Mouse (Mus musculus): Measurements from ENCODE around the gene Irgm1. TPM values are rescaled to one million over a fixed set of nuclear protein-coding genes. Genes with fewer than 3 reads are reported as not detected.
A peak's percentile ranks its signal among the peaks of the same experiment; 100 is the strongest.

Irgm1 gene
- polyA plus RNA-seq, 1 experiment from 2014 or later, result 6.7 TPM

DNA sequence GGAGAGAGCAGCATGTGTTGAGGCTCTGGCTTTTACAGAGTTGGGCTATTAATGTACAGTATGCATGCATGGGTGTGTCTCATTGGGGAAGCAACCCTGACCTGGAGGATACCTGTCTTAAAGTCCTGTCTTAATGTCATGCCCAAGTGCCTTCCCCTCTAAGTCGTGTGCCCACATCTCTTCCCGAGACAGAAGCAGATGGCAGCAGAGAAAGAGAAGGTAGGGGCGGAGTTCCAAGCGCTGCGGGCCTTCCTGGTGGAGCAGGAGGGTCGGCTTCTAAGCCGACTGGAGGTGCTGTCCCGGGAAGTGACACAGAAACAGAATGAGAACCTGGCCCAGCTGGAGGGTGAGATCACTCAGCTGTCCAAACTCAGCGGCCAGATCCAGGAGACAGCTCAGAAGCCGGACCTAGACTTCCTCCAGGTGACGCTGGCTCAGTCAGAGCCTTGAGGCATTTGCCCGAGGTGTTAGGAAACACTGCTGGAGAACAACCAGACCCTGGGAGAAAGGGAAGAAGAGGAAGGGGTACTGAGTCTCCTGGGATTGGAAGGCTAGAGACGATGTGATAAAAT lies 26.2 kb downstream of the Irgm1 start:
- Histone ChIP-seq H3K4me1 (ENCODE audit: insufficient read depth) (no peaks in the 10 kb centered on the region), H3K4me3 (ENCODE audit: low read depth, low read length) (no peak overlapping the region), H3K27me3 (ENCODE audit: insufficient read depth, low read length) (no peaks in the 10 kb centered on the region), H3K9me3 (ENCODE audit: low read depth, low read length) (no peaks in the 10 kb centered on the region), H3K9ac (no peak overlapping the region), H3K4me2 (0 out of 2 replicates have a peak overlapping the region, but pooled peaks have one; percentile 16), H3K36me3 (ENCODE audit: insufficient read depth) (no peaks in the 10 kb centered on the region), H3K27ac (ENCODE audit: low read depth) (no peak overlapping the region)
- TF ChIP-seq CTCF (IDR thresholded peaks at IDR 0.05; ENCODE audit: low read depth), result no peak
- DNase-seq, result no peak
- WGBS, result 15% methylated on average over 13 of the region's 13 CpGs
- no peak for ATAC-seq (ENCODE audit: insufficient read depth)

GRCm38 (mm10) chr11:48844309-48844708 lies 27.2 kb downstream of the Irgm1 start:
- Histone ChIP-seq H3K4me3 (ENCODE audit: low read depth, low read length) (no peak overlapping the region), H3K36me3 (ENCODE audit: insufficient read depth) (no peaks in the 10 kb centered on the region), H3K27me3 (ENCODE audit: insufficient read depth, low read length) (no peaks in the 10 kb centered on the region), H3K9me3 (ENCODE audit: low read depth, low read length) (no peaks in the 10 kb centered on the region), H3K9ac (no peak overlapping the region), H3K4me1 (ENCODE audit: insufficient read depth) (no peaks in the 10 kb centered on the region), H3K27ac (ENCODE audit: low read depth) (no peak overlapping the region), H3K4me2 (no peak overlapping the region)
- no peak for TF ChIP-seq CTCF (IDR thresholded peaks at IDR 0.05; ENCODE audit: low read depth)
- ATAC-seq (ENCODE audit: insufficient read depth) (no peak), DNase-seq (no peak)
- WGBS, result 69% methylated on average over 6 of the region's 6 CpGs

DNA sequence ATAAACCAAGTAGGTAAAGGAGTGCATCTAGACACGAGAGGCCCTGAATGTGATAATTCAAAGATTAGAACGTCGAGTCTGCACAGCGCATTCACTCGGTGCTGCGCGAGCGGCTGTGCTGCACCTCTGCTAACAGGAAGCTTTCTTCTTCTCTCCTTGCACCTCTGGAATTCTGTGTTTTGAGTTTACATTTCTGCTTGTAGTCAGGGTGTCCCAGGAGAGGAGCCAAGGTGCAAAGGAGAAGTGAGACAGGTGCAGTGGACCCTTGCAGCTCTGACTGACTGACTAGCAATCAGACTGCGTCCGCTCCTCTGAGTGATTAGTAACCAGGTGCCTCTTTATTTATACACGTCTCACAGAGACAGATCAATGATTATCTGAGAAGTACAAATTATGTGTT lies 28.3 kb downstream of the Irgm1 start:
- Histone ChIP-seq H3K27me3 (ENCODE audit: insufficient read depth, low read length) (no peaks in the 10 kb centered on the region), H3K9me3 (ENCODE audit: low read depth, low read length) (no peaks in the 10 kb centered on the region), H3K4me1 (ENCODE audit: insufficient read depth) (no peaks in the 10 kb centered on the region), H3K4me3 (ENCODE audit: low read depth, low read length) (no peak overlapping the region), H3K9ac (no peak overlapping the region), H3K4me2 (no peak overlapping the region), H3K27ac (ENCODE audit: low read depth) (no peak overlapping the region), H3K36me3 (ENCODE audit: insufficient read depth) (no peaks in the 10 kb centered on the region)
- ATAC-seq (ENCODE audit: insufficient read depth) (no peak), DNase-seq (no peak)
- TF ChIP-seq CTCF (IDR thresholded peaks at IDR 0.05; ENCODE audit: low read depth), result no peak
- 51% methylated on average over 11 of the region's 11 CpGs for WGBS

- H3K4me2 ChIP-seq, result no peak overlapping the region
- 68% methylated on average over 4 of the region's 4 CpGs for WGBS
- no peaks in the 10 kb centered on the region for H3K36me3 ChIP-seq (ENCODE audit: insufficient read depth)
- ATAC-seq (ENCODE audit: insufficient read depth) (no peak), DNase-seq (no peak)
- TF ChIP-seq CTCF (IDR thresholded peaks at IDR 0.05; ENCODE audit: low read depth), result no peak
- no peaks in the 10 kb centered on the region for H3K4me1 ChIP-seq (ENCODE audit: insufficient read depth)
- H3K27ac ChIP-seq (ENCODE audit: low read depth), result no peak overlapping the region
- H3K9me3 ChIP-seq (ENCODE audit: low read depth, low read length), result no peaks in the 10 kb centered on the region
- no peak overlapping the region for H3K9ac ChIP-seq
- H3K27me3 ChIP-seq (ENCODE audit: insufficient read depth, low read length), result no peaks in the 10 kb centered on the region
- no peak overlapping the region for H3K4me3 ChIP-seq (ENCODE audit: low read depth, low read length)
Observed at GRCm38 (mm10) chr11:48842378-48842792, 29.1 kb downstream of the Irgm1 start.

- Histone ChIP-seq H3K9me3 (ENCODE audit: low read depth, low read length) (no peaks in the 10 kb centered on the region), H3K9ac (no peak overlapping the region), H3K4me2 (no peak overlapping the region), H3K36me3 (ENCODE audit: insufficient read depth) (no peaks in the 10 kb centered on the region), H3K4me1 (ENCODE audit: insufficient read depth) (0 out of 2 replicates have a peak, but pooled peaks cover 3% of the 10 kb centered on the region), H3K4me3 (ENCODE audit: low read depth, low read length) (no peak overlapping the region), H3K27ac (ENCODE audit: low read depth) (no peak overlapping the region), H3K27me3 (ENCODE audit: insufficient read depth, low read length) (no peaks in the 10 kb centered on the region)
- TF ChIP-seq CTCF (IDR thresholded peaks at IDR 0.05; ENCODE audit: low read depth), result no peak
- no peak for ATAC-seq (ENCODE audit: insufficient read depth)
- no peak for DNase-seq
- 76% methylated on average over 5 of the region's 5 CpGs for WGBS
Observed at GRCm38 (mm10) chr11:48841213-48841612, 30.3 kb downstream of the Irgm1 start.

GRCm38 (mm10) chr11:48840805-48841204 lies 30.7 kb downstream of the Irgm1 start:
- TF ChIP-seq CTCF (IDR thresholded peaks at IDR 0.05; ENCODE audit: low read depth), result no peak
- Histone ChIP-seq H3K36me3 (ENCODE audit: insufficient read depth) (no peaks in the 10 kb centered on the region), H3K9me3 (ENCODE audit: low read depth, low read length) (no peaks in the 10 kb centered on the region), H3K4me1 (ENCODE audit: insufficient read depth) (0 out of 2 replicates have a peak, but pooled peaks cover 3% of the 10 kb centered on the region), H3K9ac (no peak overlapping the region), H3K27ac (ENCODE audit: low read depth) (no peak overlapping the region), H3K4me2 (no peak overlapping the region), H3K27me3 (ENCODE audit: insufficient read depth, low read length) (no peaks in the 10 kb centered on the region), H3K4me3 (ENCODE audit: low read depth, low read length) (no peak overlapping the region)
- DNase-seq (no peak), ATAC-seq (ENCODE audit: insufficient read depth) (no peak)

GRCm38 (mm10) chr11:48838879-48839680 lies 32.4 kb downstream of the Irgm1 start:
- peak overlapping the region; percentile 79 for H3K4me3 ChIP-seq (ENCODE audit: low read depth, low read length)
- 70% methylated on average over 10 of the region's 10 CpGs for WGBS

More at GRCm38 (mm10) chr11:48838879-48839680, 32.4 kb downstream of the Irgm1 start:
- DNase-seq (no peak), ATAC-seq (ENCODE audit: insufficient read depth) (no peak)
- 0 out of 2 replicates have a peak, but pooled peaks cover 4% of the 10 kb centered on the region for H3K27me3 ChIP-seq (ENCODE audit: insufficient read depth, low read length)
- H3K27ac ChIP-seq (ENCODE audit: low read depth), result no peak overlapping the region
- H3K9me3 ChIP-seq (ENCODE audit: low read depth, low read length), result no peaks in the 10 kb centered on the region
- H3K4me2 ChIP-seq, result peak overlapping the region; percentile 90
- no peak overlapping the region; the same call in 1 of the 2 replicates for H3K9ac ChIP-seq
- TF ChIP-seq CTCF (IDR thresholded peaks at IDR 0.05; ENCODE audit: low read depth), result no peak
- H3K36me3 ChIP-seq (ENCODE audit: insufficient read depth), result no peaks in the 10 kb centered on the region
- 0 out of 2 replicates have a peak, but pooled peaks cover 3% of the 10 kb centered on the region for H3K4me1 ChIP-seq (ENCODE audit: insufficient read depth)

Data from lung, embryonic 14.5 days (tissue).